Mouse (Mus musculus) liver, postnatal 0 days (tissue): ENCODE results near the gene Acacb.

Source experiments
- CTCF ChIP-seq: sonication (generic); IDR thresholded peaks from 2 replicates; pipeline ENCODE4 v1.5.1; 2016; ENCODE audit warnings: antibody characterized with exemption, low read depth
- EP300 ChIP-seq: IDR thresholded peaks from 2 replicates; pipeline ENCODE4 v1.6.1; 2016; ENCODE audit warnings: antibody characterized with exemption, low read depth, mild to moderate bottlenecking

DNA sequence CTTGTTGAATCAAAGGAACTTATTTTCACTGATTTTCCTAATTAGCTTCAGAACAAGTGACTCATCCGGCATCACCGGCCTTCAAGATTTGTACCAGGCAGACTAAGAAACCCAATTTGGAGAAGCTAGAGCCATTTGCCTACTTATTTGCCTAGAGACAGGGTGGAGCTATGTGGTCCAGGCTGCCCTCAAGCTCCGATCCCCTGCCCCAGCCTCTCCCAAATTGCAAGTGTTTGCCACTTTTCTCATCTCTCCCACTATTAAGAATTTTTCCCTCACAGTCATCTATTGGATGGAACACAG lies 139.0 kb downstream of the Acacb start:
- TF ChIP-seq CTCF (no peak), EP300 (no peak)
